Mouse (Mus musculus): ENCODE data around the gene Cyp4f13.
A peak's percentile ranks its signal among the peaks of the same experiment; 100 is the strongest.

Cyp4f13 gene

DNA sequence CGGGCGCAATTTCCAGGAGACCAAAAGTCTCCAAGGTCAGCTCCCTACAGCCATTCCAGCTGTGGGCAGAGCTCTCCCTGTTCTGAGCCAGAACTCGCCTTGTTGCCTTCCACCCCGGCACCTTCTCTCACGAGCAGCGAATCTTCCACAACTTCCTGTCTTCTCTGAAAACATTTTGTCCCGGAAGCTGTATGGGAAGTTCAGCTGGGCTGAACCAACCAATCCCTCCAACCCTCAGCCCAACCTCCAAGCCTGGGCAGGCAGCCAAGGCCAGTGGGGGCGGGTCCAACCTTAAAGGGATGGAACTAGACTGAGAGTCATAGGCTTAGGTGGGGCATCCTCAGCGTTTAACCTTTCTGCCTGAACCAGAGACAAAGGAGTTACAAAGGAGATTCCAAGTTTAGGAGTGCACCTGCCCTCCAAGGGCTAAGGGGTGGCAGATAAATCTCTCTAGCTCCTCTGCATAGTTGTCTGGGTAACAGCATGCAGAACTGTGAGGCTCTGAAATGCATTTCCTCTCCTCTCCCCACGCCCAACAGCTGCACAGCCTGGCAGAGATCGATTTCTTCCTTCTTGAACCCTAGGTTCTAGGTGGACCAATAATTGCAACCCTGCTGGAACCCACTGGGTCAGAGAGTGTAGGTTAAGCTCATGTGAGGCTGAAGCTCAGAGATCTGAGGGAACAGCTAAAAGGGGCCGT lies at the start of gene Cyp4f13:
Cyp4f13 (minus strand) TSS at position 188 of the 700 bp plus-strand sequence.
- peak; percentile 88 to 90 for DNase-seq (ENCODE audit: low spot score in 2 of 2)

DNA sequence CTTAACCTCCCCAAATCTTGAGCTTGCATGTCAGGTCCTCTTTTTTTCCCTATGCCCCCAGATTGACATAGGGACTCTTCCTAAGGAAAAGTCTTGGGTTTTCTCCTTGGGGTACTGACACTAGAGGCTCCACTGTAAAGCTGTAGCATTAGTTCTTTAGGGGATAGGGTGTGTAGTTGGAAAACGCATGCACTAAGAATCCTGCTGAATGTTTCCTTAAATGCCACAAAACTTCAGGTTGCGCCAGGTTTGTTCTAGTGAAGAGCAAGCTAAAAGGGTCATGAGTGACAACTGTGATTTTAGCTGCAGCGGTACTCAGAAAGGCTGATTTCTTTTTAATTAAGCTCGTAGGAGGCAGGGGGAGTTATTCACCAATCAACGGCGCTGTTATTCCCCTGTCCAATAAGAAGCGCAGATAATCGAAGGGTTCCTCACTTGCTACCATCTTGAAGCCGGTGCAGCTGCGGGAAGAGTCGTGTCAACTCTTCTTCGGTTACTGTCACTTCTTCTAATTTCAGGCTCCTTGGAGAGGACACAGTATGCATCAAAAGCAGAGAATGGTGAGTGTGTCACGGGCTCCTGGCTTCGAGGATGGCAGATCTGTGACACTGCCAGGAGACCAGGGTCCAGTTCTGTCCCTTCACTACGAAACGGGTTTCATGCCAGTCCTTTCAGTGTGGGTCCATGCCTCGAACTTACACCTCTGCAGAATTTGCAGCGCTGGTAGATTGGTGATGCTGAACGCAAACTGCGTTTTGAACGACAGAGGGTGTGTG lies 45.7 kb upstream of the Cyp4f13 start, which contains the start of gene Zfp952:
Zfp952 (plus strand) TSS at position 431 of the 776 bp plus-strand sequence.
- peak; percentile 83 to 86 for DNase-seq (ENCODE audit: low spot score in 2 of 2)

- no peak for DNase-seq (ENCODE audit: low spot score in 2 of 2)
Observed at GRCm38 (mm10) chr17:32991965-32992698, 44.9 kb upstream of the Cyp4f13 start.

GRCm38 (mm10) chr17:32986301-32986700 lies 39.1 kb upstream of the Cyp4f13 start:
- no peak for DNase-seq (ENCODE audit: low spot score in 2 of 2)

DNA sequence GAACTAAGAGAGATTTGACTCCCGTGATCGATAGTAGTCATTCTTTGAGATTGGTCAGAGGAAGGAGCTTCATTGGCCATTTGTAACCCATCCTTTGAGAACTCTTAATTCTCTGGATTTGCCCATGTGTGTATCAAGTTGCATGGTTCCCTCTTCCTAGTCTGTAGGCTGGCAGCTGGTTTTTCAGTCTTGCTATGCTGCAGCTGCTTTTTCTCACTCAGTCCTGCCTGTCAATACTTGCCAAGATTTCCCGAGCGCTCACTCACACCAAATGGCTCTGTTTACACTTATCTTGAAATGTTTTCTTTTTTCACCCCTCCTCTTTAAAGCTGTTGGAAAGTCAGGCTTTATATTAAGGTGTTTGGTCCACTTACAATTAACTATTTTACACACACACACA lies 34.2 kb upstream of the Cyp4f13 start:
- no peak for DNase-seq (ENCODE audit: low spot score in 2 of 2)

GRCm38 (mm10) chr17:32965623-32966290 lies 18.6 kb upstream of the Cyp4f13 start, which contains the start of gene Zfp472:
Gene Zfp472, plus strand, starts transcription at chr17:32965814.
- peak; percentile 81 to 88 for DNase-seq (ENCODE audit: low spot score in 2 of 2)

DNA sequence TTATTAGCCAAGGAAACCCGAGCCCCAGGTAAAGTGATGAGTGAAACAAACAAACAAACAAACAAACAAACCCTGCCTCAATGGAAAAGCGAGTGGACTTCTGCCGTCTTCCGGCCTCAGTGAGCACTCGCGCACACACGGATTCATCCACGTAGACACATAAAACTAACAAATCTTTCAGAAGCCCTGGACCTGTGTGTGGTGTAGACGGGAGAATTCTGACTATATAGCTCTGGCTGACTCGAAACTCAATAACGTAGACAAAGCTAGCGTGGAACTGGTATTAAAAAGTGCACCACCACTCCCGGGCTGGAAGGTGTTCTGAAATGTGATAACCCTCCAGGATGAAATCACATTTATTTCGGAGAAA lies 18.0 kb upstream of the Cyp4f13 start:
- no peak for DNase-seq (ENCODE audit: low spot score in 2 of 2)

GRCm38 (mm10) chr17:32951441-32951840 lies 4.2 kb upstream of the Cyp4f13 start:
- peak; percentile 54 to 83 for DNase-seq (ENCODE audit: low spot score in 2 of 2)

DNA sequence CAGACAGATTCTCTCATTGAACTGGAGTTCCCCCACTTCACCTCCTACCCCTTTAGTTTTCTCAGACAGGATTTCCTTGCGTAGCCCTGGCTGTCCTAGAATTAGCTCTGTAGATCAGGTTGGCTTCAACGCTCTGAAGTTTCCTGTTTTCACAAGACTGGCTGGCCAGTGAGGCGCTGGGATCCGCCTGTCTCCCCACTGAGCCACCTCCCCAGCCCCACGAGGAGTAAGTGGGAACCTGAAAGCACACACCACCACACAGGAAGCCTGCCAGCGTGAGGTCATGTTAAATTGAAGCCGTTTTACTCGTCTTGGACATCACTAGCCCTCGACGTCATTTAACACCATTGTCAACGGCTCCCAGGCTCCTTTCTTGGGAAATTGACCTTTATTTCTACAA lies 3.8 kb upstream of the Cyp4f13 start:
- DNase-seq (ENCODE audit: low spot score in 2 of 2): no peak

GRCm38 (mm10) chr17:32950136-32950535 lies 2.9 kb upstream of the Cyp4f13 start:
- DNase-seq (ENCODE audit: low spot score in 2 of 2): no peak

DNA sequence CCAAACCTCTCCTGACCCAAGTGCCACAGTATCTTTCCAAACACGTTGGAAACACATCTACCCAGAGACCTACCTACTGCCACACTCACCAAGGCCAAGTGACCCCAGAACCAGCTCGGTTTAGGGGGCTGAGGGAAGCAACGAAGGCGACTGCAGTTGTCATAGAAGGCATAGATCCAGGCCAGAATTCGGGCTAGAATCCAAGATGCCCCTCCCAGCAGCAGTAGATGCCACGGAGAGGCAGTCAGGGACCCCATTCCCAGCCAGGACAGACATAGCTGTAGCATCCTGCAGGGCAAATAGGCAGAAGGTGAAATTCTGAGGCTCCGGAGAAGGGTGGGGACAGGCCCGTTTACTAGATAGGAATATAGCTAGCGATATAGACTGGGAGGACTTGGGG lies 486 bp downstream of the Cyp4f13 start:
- DNase-seq (ENCODE audit: low spot score in 2 of 2): no peak

GRCm38 (mm10) chr17:32944402-32945035 lies 2.7 kb downstream of the Cyp4f13 start:
- no peak for DNase-seq (ENCODE audit: low spot score in 2 of 2)

- DNase-seq (ENCODE audit: low spot score in 2 of 2): no peak
Observed at GRCm38 (mm10) chr17:32943661-32944060, 3.5 kb downstream of the Cyp4f13 start.

GRCm38 (mm10) chr17:32939831-32940230 lies 7.4 kb downstream of the Cyp4f13 start:
- DNase-seq (ENCODE audit: low spot score in 2 of 2): no peak

DNA sequence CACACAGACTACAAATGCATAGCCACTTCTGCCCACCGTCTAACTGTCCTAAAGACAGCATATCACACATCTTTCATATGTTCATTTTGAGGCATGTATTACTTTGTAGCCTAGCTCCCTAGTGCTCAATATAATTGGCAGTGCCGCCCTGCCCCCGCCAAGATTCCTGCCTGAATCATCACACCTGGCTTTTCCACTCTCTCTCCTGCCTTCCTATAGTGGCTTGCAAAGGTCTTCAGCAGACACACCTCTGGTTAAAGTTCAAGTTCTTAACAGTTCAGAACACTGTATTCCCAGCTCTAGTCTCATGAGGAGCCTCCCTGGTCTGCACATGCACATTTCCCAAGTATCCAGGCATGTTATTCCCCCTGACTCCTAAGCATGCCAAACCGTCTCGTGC lies 19.4 kb downstream of the Cyp4f13 start:
- DNase-seq (ENCODE audit: low spot score in 2 of 2): no peak

DNA sequence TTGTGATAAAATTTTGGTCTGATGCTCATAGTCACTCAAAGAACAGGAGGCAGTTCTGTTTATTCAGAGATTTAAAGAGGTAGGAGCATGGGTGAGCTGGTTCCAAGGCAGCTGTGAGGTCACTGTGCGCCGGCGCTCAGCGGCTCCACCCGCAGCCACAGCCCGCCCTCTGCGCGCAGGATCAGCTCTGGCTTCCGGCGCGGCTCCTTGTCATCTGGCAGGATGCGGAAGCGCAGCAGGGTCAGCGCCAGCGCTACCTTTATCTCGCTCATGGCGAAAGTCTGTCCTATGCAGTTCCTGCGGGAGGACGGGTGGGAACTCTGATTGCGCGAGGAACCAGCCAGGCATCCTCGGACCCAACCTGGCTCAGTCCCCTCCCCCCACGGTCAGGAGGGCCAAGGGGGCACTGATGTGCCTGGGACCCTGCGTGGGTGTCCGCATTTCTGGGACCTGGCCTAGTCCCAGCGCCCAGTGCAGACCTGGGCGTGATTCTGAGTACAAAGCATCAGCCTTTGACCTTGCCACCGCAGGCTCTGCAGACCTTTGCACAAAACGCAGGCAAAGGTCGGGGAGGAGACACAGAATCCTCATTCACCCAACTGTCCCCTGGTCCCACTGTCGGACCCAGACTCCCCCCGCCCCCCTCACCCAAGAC lies 22.4 kb downstream of the Cyp4f13 start:
- DNase-seq (ENCODE audit: low spot score in 2 of 2): peak; percentile 53 to 56

- no peak for DNase-seq (ENCODE audit: low spot score in 2 of 2)
Observed at GRCm38 (mm10) chr17:32923681-32924080, 23.5 kb downstream of the Cyp4f13 start.

DNA sequence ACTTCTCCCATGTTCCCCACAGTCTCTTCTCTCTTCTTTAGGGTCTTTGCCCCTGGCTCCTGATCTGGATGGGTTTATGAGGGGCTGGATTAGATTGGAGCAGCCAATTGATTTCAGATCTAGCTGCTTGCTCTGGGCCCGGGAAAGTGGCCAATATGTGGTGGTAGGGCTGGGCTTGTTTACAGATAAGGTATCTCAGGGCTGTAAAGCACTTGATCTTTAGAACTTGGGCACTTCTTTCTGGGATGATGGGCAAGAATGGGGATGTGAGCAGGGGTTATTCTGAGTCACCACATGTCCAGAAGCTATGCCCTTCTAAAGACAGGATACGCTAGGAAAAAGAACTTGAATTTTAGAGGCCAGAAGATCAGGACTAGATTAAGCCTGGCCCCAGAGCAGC lies 28.1 kb downstream of the Cyp4f13 start:
- DNase-seq (ENCODE audit: low spot score in 2 of 2): no peak

DNA sequence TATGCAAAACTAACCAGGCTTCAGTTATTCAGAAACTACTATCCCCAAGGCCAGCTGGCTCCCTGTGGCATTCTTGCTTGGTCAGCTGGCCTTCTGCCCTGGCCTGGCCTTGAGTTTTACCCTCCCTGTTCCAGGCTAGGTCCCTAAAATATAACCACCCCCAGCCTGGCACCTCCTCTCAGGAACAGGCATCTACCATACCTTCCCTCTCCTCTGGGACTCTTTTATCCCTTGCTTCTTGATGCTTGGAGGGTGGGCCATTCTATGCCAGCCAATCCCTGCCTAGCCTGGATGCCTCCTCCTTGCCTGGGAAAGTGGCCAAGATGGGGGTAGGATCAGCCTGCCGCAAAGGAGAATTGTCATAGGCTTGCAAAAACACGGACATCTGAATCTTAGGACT lies 30.1 kb downstream of the Cyp4f13 start, which contains the start of gene Cyp4f14:
Cyp4f14 (minus strand) TSS at position 212 of the 400 bp plus-strand sequence.
- DNase-seq (ENCODE audit: low spot score in 2 of 2): no peak

GRCm38 (mm10) chr17:32916075-32916474 lies 31.1 kb downstream of the Cyp4f13 start:
- DNase-seq (ENCODE audit: low spot score in 2 of 2): no peak

DNA sequence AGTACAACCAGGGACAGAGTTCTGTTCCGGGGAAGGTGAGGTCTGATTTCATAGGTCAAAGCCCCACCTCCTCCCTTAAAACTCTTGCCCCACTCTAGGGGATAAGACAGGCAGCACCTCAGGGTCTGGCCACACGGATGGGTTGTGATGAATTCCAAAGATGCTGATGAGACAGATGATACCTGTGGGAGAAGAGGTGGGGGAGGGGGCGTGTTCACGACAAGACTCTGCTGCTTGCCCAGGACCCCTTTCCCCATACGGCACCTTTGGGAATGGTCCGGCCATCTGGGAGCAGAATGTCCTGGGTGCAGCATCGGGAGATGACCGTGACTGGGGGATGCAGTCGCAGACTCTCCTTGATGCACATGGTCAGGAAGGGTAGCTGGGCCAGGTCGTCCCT lies 41.0 kb downstream of the Cyp4f13 start:
- DNase-seq (ENCODE audit: low spot score in 2 of 2): no peak
